Mouse (Mus musculus): ENCODE results near the gene E130308A19Rik. TPM values are rescaled to one million over a fixed set of nuclear protein-coding genes. Genes with fewer than 3 reads are reported as not detected.

Gene E130308A19Rik
- polyA plus RNA-seq, 2 experiments from 2014 or later, result 7.6 to 9.1 TPM

DNA sequence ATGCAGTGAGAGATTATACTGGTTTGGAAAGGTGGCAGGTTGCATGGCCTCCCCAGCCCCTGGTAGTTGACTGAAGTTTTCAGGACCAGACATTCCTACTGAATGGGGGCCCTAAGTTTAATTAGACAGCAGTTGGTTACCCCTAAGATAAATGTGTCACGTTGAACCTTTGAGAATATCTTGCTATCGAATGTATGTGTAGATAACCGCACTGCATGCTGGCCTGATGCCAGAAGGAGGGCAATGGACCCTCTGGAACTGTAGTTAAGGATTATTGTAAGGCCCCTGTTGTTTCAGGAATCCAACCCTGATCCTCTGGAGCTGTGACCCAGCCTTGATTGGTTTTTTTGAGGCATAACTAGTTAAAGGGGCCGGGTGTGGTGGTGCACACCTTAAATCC is 58.3 kb downstream of the E130308A19Rik start:
- ATAC-seq, result no peak

DNA sequence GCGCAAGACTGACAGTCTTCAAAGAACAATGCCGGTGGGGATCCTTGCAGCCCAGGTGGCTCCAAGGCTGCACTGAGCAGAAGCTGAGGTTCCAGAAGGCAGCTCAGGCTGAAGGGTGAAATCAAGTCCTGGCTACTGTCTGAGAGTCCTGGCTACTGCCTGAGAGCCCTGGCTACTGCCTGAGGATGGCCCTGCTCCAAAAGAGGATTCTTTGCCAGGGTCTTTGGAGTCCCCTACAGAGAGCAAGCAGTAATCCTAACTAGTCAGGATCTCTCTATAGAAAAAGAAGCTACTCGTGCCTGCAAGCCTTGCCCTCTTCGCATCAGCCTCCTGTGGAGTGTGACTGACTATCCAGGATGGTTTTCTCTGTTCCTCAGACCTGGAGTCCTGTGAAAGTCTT is 60.7 kb downstream of the E130308A19Rik start:
- no peak for ATAC-seq

GRCm38 (mm10) chr4:59689055-59689454 is 63.0 kb downstream of the E130308A19Rik start:
- ATAC-seq, result no peak

- no peak for ATAC-seq
These were observed 64.1 kb downstream of the E130308A19Rik start for GRCm38 (mm10) chr4:59690145-59690544.

DNA sequence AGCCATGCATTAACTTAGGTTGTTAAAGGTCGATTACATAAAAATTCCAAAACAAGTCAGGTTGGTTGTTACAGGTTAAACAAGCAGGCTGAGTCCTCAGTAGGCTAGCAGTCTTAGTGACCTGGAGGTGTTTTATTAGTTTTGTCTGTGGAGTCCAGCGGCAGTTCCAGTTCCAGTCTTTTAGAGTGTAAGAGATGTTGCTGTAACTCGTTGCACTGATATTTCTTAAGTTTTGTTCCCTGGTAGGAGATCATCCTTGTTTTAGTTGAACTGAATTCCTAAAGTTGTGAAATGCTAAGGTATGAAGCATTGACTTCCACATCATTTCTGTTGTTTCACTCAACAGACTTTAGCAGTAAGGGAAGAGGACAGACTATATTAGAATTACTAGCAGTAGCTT is 70.8 kb downstream of the E130308A19Rik start:
- no peak for ATAC-seq

- no peak for ATAC-seq
These were observed 71.9 kb downstream of the E130308A19Rik start for GRCm38 (mm10) chr4:59697869-59698268.

DNA sequence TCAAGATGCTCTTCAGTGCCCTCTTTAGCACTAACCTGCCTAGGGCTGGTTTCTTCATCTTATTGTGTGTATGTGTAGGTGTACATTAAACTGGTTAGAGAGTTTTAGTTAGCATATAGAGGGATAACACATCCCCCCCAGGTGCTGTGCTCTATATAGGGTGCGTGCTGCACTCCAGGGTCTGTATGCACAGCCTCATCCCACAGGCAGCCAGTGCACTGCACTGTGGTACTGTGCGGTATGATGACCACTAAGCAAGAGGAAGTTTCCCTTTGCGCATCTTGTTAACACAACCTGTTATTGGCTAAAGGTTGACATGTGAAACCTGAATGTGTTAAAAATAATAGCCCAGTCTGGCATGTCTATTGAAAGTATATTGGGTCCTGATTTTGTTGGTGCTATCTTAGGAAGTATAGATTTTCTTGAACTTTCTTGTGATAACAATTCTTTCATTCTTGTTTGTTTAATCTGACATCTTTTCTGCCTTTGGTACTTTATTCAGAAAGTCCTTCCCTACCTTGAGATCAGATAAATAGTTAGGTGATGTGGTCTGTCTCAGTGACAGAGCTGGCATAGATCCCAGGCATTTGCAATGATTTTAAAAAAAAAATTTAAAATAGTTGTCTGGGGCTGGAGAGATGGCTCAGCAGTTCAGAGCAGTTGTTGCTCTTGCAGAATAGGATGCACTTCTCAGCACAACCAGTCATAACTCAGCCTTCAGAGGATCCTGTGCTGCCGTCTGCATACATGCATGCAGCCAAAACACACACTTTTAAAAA is 73.2 kb downstream of the E130308A19Rik start:
- no peak for ATAC-seq

DNA sequence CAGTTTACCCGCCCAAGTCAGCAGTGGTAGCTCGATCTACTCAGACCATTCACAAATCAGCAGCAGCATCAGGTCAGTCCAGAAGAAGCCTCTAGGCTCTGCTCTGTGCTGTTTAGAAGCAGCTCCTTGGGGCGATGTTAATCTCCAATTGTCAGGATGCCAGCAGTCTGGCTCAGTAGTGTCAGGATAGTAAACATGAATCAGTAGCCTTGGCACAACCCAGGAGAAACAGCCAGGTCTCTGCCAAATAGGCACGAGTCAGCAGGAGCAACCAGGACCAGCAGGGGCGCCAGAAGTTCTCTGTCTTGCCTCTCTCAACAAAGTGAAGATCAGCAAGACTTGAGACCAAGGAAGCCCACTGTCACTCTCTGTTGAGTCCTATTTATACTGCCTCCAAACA is 83.3 kb downstream of the E130308A19Rik start:
- ATAC-seq, result no peak

DNA sequence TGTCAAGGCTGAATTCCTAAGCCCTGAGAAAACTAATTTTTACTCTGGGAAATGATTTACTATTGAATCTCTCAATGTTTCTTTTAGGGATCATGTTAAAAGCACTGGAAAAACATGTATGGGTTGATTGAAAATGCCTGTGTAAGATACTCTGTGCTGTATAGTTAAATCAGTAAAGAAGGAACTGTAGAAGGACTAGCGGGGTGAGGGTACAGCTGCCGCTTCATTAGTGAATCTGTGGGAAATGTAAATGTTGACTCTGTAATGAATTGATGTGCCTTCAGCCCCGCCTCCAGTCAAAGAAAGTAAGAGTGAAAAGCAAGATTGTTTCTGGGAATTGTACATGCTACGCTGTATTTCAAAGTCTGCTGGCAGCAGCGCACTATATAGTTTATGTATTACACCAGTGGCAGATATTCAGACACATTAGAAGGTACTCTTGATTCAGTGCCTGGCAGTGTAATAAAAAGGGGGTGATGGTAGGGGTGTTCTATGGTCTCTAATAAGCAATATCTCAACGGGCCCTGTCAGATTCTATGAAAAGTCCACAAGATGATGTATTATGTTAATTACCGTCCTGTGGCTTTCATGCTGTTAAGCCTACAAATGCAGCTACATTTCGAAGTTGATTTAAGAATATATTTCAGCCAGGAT is 84.9 kb downstream of the E130308A19Rik start:
- ATAC-seq, result no peak

- no peak for ATAC-seq
These were observed 86.4 kb downstream of the E130308A19Rik start for GRCm38 (mm10) chr4:59712451-59712850.

DNA sequence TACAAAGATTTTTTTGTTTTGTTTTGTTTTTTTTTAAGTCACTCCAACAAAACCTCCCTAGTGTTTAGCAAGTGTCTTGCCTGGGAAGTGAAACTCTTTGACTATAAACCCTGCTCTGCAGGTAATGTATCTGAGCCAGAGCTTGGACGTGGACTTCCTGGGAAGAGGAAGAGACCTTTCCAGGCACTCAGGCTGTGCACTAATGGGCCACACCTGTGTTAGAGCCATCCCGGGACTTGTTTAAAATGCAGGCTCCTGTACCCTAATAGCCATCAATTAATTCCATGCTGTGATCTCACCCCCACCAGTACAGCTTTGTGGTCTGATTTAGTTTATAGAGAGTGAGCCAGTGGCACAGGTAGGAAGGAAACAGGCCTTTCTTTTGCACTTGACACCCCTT is 86.9 kb downstream of the E130308A19Rik start:
- ATAC-seq, result no peak

GRCm38 (mm10) chr4:59714472-59714871 is 88.5 kb downstream of the E130308A19Rik start:
- ATAC-seq, result no peak

GRCm38 (mm10) chr4:59714926-59715325 is 88.9 kb downstream of the E130308A19Rik start:
- ATAC-seq, result no peak

- ATAC-seq, result no peak
These were observed 89.5 kb downstream of the E130308A19Rik start for GRCm38 (mm10) chr4:59715531-59715930.

DNA sequence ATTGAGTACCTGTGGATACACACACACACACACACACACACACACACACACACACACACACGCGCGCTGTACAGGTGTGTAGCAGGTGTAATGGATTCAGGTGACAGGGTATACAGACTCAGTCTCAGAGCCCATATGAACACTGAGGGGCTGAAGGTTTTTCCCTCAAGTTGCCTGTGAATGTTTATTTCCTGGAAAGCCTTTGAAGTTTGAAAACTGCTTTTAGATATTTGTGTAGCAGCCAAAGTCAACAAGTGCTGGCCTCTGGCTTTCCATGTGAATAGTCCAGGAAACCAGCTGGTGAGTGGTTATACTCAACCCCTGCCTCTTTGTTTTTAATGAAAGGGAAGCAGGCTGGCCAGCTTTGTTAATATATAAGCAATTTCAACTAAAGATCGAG is 91.3 kb downstream of the E130308A19Rik start:
- no peak for ATAC-seq

DNA sequence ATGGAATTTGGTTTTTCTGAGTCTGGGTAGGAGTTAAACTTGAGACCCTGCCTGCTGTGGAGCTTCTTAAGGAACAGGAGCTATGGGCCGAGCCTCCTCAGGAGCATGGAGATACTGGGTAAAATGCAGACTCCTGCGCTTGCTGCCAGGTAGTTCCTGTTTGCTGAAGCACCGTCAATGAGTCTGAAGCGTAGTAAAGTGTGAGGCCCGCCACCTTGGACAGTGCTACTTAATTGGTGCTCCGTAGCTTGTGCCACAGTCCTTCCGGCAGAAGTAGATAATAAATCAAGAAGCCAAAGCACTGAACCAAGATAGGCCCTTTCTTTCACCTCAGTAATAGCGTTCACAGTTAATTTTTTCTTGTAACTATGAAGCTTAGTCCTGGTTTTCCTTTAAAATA is 92.5 kb downstream of the E130308A19Rik start:
- ATAC-seq, result no peak

DNA sequence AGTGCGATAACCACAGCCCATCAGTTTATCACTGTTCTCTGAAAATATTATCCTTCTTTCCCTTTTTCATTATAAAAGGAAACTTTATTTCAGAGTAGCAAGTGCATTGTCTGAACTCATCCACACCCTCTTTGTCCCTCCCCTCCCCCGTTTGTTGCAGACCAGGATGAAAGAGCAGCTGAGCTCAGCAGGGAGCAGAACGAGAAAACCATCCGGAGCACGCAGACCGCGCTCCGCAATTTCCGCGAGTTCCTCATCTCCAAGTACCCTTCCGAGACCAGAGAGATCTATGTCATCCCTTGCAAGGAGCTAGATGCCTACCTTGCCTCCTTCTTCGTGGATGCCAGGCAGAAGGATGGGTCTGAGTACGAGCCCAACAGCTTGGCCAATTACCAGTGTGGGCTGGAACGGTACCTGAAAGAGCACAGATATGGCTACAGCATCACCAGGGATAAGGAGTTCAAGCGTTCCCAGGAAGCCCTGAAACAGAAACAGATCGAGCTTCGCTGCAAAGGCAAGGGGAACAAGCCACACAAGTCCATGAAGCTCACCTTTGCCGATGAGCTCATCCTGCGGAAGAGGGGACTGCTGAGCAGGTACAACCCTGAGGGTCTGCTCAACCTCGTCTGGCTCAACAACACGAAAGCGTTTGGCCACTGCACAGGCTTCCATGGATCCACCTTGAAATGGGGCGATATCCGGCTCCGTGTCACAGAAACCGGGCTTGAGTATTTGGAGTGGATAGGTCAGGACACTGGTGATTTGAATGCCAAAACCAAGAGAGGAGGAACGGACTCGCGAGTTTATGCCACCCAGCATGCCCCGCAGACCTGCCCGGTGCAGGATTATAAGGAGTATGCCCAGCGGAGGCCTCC is 93.7 kb downstream of the E130308A19Rik start:
- ATAC-seq, result no peak

- ATAC-seq, result no peak
These were observed 95.8 kb downstream of the E130308A19Rik start for GRCm38 (mm10) chr4:59721811-59722210.

DNA sequence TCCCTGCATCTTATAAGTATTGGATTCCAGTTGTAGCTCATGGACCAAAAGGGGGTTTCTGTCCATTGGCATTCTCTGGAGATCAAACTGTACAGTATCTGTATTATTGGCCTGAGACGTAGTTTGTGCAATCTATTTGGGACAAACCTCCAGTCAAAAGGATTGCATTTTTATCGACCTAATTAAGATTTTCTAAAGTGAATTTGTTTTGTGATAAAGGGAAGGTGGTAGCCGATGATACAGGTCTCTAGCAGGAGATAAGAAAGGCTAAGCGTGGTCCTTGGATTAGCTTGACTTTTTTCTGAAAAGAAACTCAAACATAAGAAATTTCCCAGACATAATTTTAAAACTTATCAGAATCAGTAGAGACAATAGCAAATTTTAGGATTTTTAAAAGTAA is 99.6 kb downstream of the E130308A19Rik start:
- ATAC-seq, result no peak

DNA sequence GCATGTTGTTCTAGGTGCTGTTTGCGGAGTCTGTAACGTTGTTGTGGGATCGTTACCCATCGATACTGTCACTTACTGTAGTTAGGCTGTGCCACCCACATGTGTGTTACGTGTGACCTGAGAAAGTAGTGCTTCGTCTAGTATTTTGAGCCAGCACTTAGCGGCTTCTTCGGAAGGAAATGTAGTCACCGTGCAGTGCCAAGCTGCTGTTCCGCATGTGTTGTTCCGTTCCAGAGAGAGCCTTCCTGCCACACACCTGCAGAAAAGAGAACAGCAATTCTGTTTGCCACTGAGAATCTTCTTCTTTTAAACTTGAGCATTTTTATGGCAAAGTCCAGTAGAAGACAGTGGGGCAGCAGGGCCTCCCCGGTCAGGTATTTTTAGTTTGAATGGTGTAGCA is 100.5 kb downstream of the E130308A19Rik start:
- no peak for ATAC-seq

- no peak for ATAC-seq
These were observed 101.3 kb downstream of the E130308A19Rik start for GRCm38 (mm10) chr4:59727187-59727877.

- no peak for ATAC-seq
These were observed 101.9 kb downstream of the E130308A19Rik start for GRCm38 (mm10) chr4:59727878-59728261.

GRCm38 (mm10) chr4:59728839-59729238 is 102.8 kb downstream of the E130308A19Rik start:
- ATAC-seq, result peak; percentile 66

Measured in activated CD4-positive, CD25-positive, alpha-beta regulatory T cell, adult 4 months (primary cell).